Mouse (Mus musculus) liver (tissue): Measurements from ENCODE around the gene Tnfrsf18.

Source experiments
- DNase-seq: peaks from one replicate; pipeline ENCODE4 v3.0.0-alpha.2; 2020; ENCODE audit warnings: mixed read lengths

Tnfrsf18 gene

DNA sequence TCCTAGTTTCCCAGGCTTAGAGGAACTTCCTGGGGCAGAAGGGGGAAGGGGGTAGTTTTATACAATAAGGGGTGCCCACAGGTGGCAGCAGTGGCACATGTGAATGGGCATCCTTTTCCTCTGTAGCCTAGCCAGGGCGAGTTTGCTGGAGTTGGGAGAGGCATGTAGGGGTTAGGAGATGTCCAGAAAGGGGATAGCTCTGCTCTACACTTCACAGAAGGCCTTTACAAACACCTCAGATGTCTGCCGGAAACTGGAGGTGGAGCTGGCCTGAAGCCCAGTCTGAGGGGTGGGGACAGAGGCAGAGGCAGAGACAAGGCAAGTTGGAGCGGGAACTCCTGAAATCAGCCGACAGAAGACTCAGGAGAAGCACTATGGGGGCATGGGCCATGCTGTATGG, at the start of gene Tnfrsf18:
Gene Tnfrsf18, plus strand, starts transcription at position 152 of the 400 bp plus-strand sequence.
- DNase-seq: no peak

DNA sequence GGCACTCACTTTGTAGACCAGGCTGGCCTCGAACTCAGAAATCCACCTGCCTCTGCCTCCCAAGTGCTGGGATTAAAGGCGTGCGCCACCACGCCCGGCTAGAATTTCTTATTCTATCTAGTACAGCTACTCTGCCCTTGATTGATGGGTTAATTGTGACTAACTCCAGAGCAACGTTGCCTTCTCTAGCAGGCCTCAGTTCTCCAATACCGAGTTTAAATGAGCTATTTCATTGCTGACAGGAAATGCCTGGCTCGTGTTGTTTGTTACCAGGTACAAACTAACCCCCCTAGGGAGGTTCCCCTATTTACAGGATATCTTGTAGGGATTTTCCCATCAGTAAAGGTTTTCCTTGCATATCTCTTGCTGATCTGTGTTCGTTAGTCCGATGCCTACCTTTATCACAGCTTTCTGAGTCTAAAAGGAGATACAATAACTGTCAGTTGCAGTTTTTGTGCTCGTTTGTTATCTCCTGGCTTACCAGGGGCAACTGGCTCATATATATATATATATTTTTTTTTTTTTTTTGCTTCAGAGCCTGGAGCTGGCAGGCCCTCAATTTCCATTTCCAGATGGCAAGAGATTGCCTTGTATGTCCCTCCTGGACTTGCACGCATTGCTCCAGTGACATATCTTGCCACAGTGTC, 44.4 kb upstream of the Tnfrsf18 start:
- no peak for DNase-seq

GRCm38 (mm10) chr4:155983788-155984187, 42.2 kb upstream of the Tnfrsf18 start:
- DNase-seq: no peak

- peak; percentile 61 for DNase-seq
Measured at GRCm38 (mm10) chr4:155991211-155991907, 34.6 kb upstream of the Tnfrsf18 start.

GRCm38 (mm10) chr4:155991908-155992230, 34.1 kb upstream of the Tnfrsf18 start:
- DNase-seq: no peak

DNA sequence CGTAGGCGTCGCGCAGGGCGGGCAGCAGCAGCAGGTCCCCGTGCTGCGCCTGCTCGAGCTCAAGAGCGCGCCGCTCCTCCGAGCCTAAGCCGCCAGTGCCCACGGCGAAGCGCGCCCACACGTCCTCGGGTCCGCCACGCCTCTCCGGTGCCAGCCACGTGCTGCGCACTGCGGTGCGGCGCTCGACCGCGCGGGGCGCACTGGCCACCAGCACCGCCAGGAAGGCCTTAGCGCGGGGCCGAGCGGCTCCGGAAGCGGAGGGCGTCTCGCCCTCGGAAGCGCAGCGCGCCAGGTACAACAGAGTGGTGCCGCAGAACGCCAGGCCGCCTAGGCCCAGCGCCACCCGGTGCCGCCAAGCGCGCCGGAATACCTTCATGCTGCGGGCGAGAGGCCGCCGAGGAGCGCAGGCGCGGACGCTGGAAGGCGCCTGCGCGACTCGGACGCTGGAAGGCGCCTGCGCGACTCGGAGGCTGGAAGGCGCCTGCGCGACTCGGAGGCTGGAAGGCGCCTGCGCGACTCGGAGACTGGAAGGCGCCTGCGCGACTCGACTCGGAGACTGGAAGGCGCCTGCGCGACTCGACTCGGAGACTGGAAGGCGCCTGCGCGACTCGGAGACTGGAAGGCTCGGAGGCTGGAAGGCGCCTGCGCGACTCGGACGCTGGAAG, 33.6 kb upstream of the Tnfrsf18 start, which contains the start of the genes B3galt6 and Sdf4:
Gene B3galt6, minus strand, starts transcription at position 409 of the 665 bp plus-strand sequence.
Gene Sdf4, plus strand, starts transcription at position 632 of the 665 bp plus-strand sequence.
- DNase-seq: peak; percentile 92

- peak; percentile 94 for DNase-seq
Measured at GRCm38 (mm10) chr4:155992906-155993547, 32.9 kb upstream of the Tnfrsf18 start.

- peak; percentile 17 for DNase-seq
Measured at GRCm38 (mm10) chr4:155993606-155994005, 32.4 kb upstream of the Tnfrsf18 start.

DNA sequence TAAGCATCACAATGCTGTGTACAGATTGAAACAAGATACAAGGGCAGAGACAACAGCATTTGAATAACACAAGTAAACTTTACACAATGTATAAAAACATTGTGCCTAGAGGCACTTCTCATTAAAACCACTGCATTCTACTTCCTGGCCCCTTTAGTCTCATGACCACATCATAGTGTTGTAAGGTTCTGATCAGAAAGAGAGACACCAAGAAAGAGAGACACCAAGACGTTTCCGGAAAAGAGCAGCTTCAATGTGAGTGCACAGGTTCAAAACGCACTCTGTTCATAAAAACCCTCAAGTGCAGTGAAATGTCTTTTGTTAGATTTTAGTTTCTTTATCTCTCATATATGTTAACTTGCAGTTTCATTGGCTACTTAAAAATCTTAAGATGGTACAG, 21.9 kb upstream of the Tnfrsf18 start:
- DNase-seq: no peak

DNA sequence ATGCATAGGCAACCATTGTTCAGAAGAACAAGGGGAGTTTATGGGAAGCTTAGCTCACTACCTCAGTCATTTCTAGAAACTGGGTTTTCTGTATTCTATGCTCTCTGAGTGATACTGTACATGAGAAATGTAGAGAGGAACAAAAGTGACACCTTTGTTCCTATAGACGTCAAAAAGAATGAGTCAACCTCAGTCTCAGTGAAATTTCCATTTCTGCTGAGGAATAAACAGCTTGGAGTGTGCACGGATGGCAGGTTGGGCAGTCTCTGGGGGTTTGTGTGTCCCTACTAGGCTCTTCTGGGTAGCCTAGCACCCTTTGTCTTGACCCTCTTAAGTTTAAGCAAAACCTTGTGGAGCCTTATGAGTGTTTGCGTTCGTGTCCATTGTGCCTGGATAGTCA, 17.6 kb upstream of the Tnfrsf18 start:
- DNase-seq: no peak

GRCm38 (mm10) chr4:156013637-156014036, 12.3 kb upstream of the Tnfrsf18 start, which contains the start of gene Tnfrsf4:
Gene Tnfrsf4 (plus strand): TSS chr4:156013843.
- DNase-seq: no peak

DNA sequence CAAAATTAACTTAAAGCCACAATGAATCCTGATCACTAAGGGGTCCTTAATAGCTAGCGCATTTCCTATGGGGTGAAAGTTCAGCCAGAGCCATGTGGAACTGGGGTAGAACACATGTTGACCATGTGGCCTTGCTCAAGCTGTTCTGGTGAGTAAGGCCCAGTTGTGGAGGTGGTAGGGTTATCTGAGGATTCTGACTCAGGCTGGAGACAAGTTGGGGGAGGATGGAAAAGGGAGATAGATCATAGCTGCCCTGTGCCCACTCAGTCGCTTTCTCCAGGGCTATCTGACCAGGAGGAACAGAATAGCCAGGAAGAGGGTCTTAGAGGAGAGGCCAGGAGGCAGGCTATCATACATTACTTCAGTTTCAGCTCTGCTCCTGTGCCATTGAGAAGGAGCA, 11.5 kb upstream of the Tnfrsf18 start:
- DNase-seq: no peak

DNA sequence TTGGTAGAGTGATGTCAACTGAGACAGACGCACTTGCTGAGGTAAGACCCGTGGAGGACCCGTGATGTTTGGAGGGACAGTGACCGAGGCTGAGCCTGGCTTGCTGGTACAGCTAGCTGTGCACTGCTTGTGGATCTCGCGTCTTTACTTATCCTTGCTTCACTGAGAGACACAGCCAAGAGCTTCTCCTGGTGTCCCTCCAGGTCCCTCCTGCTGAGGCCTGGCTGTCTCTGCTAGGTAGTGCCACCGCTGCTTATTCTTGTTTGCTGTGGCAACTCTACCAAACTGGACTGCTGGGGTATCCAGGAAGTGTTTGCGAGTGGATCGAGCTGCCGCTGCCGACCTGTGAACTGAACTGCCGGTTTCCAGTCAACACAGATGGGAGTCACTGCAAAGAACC, 6.2 kb upstream of the Tnfrsf18 start:
- DNase-seq: no peak

DNA sequence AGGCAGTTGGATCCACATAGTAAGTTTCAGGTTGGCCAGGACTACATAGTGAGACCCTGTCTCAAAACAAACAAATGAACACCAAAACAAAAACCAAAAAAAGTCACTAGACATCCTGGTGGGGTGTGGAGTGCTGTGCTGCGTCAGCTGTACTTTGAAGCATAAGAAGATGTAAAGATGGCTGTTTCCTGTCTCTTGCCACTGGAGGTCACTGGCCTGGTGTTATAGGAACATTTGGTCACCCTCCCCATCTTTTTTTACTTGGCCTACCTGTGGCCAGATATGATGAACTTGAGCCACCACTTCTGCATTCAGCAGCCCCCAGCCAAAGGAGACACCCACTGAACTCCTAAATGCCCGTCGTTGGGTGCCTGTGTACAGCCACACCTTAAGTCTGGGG, 4.6 kb upstream of the Tnfrsf18 start:
- no peak for DNase-seq

- no peak for DNase-seq
Measured at GRCm38 (mm10) chr4:156021942-156022419, 4.0 kb upstream of the Tnfrsf18 start.

DNA sequence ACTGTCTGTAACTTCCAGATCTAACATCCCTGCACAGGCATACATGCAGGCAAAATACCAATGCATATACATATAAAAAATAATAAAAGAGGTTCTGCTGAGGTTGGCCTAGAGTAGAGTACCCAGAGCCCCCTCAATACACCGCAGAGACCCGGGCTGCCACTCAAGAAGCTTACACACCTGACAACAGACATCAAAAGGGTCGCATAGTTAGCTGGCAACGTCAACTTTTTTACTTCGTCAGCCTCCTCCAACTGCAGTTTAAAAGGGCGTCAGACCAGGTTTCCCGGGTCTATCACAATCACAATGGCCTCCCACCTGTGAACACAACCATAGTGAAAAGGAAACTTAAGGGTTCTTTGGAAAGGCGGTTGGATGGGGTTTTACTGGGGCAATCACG, 2.4 kb upstream of the Tnfrsf18 start:
- no peak for DNase-seq

DNA sequence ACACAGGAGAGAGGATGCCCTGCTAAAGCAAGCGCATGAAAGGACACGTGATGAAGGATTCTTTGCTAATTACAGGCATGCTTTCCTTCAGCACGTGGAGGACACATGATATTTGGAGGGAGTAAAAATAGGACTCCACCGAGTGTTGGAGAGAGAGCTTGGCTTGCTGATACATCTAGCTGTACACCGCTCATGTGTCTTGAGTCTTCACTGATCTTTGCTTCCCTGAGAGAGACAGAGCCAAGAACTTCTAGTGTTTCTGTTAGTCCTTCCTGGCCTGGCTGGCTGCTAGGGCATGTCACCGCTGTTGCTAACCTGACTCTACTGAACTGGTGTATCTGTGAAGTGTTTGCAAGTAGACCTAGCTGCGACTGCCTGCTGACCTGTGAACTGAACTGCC, 1.8 kb upstream of the Tnfrsf18 start:
- no peak for DNase-seq

DNA sequence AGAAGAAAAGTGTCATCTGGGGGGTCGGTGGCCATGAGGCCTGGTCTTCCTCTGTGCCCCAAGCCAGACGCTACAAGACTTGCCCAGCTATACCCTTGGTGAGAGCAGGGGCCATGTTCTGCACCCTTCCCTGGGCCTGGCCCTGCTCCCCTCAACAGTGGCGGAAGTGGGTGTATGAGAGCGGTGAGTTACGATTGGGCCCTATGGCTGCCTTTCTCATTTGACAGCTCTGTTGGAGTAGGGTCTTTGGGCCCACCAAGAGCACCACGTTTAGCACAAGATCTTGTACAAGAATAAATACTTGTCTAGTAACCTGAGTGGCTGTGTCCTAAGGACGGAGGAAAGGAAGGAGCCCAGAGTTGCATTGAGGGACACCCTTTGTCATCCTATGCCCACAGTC, 2.6 kb downstream of the Tnfrsf18 start:
- no peak for DNase-seq

DNA sequence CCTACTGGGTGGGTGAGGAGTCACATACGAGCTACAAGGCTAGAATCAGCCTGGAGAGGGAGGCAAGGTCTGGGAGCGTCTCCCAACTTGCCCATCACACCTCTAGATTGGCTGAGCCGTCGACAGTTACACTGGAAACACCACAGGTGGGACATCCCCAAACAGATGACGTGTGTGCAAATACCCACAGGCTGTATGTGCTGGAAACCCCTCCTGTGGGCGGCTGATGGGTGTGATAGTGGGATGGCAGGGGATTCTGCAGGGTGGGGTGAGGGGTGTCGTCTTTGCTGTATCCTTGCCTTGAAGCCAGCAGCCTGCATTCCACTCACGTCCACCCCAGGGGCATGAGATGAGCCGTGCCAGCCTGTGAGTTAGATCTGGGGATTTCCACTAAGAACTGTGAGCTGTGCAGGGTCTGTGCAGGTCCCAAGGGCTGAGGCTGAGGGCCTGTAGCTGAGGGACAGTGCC, 4.7 kb downstream of the Tnfrsf18 start:
- DNase-seq: no peak

- no peak for DNase-seq
Measured at GRCm38 (mm10) chr4:156031255-156031592, 5.3 kb downstream of the Tnfrsf18 start.

DNA sequence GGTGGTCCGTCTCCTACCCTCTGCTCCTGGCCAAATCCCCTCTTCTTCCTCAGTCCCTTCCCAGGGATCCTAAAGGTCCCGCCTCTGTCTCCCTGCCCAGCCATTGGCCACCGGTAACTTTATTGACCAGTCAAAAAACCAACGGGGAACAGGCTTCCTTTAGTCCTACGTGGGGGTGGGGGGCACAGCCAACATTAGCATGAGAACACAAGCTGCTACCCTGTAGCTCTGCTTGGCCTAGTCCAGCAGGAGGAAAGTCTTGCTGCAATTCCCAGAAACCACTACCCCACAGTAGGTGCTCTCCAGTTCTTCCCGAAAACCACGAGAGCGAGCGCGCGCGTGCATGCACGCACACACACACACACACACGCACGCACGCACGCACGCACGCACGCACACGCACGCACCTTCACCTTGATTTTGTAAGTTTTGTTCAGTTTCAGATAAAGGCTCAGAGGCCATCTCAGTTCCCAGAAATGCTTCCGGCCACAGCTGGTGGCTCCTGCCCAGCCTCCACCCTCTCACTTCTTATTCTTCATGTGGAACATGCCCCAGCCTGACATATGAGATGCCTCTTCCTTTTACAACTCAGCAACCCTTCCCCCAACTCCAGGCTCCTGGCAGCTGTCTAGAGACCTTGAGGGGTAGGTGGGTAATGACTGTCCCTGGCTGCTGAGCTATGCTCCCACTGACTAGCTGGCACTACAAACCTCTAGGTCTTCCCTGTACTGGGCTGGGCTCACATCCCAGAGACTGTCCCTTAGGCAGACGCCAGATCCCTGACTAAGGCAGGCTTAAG, 5.8 kb downstream of the Tnfrsf18 start:
- peak; percentile 67 for DNase-seq

- DNase-seq: no peak
Measured at GRCm38 (mm10) chr4:156032856-156033255, 6.9 kb downstream of the Tnfrsf18 start.
